Mouse (Mus musculus): ENCODE measurements around the gene Tbk1.

DNA sequence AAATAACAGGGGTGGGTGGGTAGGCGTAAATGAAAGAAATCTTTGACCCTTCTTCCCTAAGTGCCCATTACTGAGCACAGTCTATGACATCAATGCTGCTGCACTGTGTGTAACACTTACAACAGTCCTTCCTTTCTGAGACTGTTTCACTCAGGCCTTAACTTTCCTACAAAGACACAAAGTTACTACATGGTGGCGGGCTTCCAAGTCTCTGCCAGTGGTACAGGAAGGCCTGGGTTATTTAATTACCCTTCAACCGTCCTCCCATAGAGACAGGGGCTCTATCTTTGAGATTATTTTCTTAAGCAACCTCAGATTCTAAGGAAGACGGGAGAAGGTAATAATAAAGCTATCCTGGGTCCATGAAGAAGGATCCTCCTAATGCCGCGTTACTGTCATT, 25.9 kb upstream of the Tbk1 start:
- TF ChIP-seq CTCF (IDR thresholded peaks at IDR 0.05; ENCODE audit: insufficient read depth, low read length), result no peak
- TF ChIP-seq POLR2A (IDR thresholded peaks at IDR 0.05; ENCODE audit: borderline replicate concordance, extremely low read depth, low read depth, low read length), result no peak

All from lung, adult 2 months (tissue).